Mouse (Mus musculus) intestine, embryonic 15.5 days (tissue): ENCODE results near the gene Arhgef10l. TPM values are rescaled to one million over a fixed set of nuclear protein-coding genes. Genes with fewer than 3 reads are reported as not detected.

ENCODE experiments used
- ATAC-seq: fragments of 200-750 bp; cut with Nextera tagmentation; 2 replicates; pipeline ENCODE4 v1.8.0; 2017; ENCODE audit warnings: moderate TSS enrichment, moderate library complexity
- H3K27ac ChIP-seq: fragments of 300-500 bp; sonication (generic); 2 replicates; pipeline ENCODE4 v1.5.1; 2015; ENCODE audit warnings: mild to moderate bottlenecking, inconsistent platforms
- H3K27me3 ChIP-seq: fragments of 300-500 bp; sonication (generic); replicated peaks from 2 replicates; pipeline ENCODE4 v1.6.1; 2015; ENCODE audit warnings: inconsistent platforms
- H3K36me3 ChIP-seq: fragments of 300-500 bp; sonication (generic); 2 replicates; pipeline ENCODE4 v1.6.1; 2015; ENCODE audit warnings: inconsistent platforms
- H3K4me1 ChIP-seq: fragments of 300-500 bp; sonication (generic); replicated peaks from 2 replicates; pipeline ENCODE4 v1.6.1; 2015; ENCODE audit warnings: inconsistent platforms
- H3K4me2 ChIP-seq: fragments of 300-500 bp; sonication (generic); replicated peaks from 2 replicates; pipeline ENCODE4 v1.6.1; 2015; ENCODE audit warnings: mild to moderate bottlenecking, inconsistent platforms
- H3K4me3 ChIP-seq: fragments of 300-500 bp; sonication (generic); replicated peaks from 2 replicates; pipeline ENCODE4 v1.5.1; 2015; ENCODE audit warnings: inconsistent platforms
- H3K9ac ChIP-seq: fragments of 300-500 bp; sonication (generic); 2 replicates; pipeline ENCODE4 v1.6.1; 2015; ENCODE audit warnings: inconsistent platforms
- H3K9me3 ChIP-seq: fragments of 300-500 bp; sonication (generic); 2 replicates; pipeline ENCODE4 v1.6.1; 2016; ENCODE audit warnings: inconsistent platforms
- WGBS: fragments of 180-500 bp; shearing (Covaris S2); methylation state at CpG from one replicate; pipeline ENCODE4 v1.1.7; 2015; 5-methylcytosine and 5-hydroxymethylcytosine counted together
- polyA plus RNA-seq: library from polyadenylated mRNA; unstranded; fragments of >200 nt; fragmentation: Nextera tagmentation; extraction: Ambion mirVana; gene quantifications from 2 replicates; pipeline ENCODE4 v1.2.1, GENCODE M21; 2015

The Arhgef10l gene
- polyA plus RNA-seq, 1 experiment from 2014 or later = 15.3 TPM

DNA sequence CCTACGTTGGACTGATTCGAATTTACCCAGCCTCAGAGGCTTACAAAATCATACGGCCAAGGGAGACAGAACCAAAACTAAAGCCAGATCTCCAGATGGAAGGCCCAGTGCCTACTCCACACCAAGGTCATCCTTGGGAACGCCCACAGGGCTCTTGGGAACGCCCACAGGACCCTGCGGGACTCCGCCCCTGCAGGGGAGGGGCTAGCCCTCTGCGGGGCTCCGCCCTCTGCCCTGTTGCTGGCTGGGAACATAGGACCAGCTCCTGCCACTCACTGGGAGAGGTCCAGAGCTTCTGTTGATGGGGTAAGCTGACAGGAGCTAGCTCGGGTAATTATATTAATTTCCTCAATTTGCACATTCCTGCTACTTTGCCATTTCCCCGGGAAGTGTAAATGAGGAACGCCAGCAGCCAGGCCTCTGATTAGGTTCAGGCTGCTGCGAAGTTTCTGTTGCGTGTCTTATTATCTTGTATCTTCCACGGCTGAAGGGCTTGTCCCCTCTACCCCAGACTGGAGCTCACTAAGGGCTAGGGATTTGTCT lies 158.6 kb downstream of the Arhgef10l start:
- H3K27ac ChIP-seq = no peak overlapping the region
- H3K4me1 ChIP-seq = 0 out of 2 replicates have a peak, but pooled peaks cover 3% of the 10 kb centered on the region
- H3K9ac ChIP-seq = no peak overlapping the region
- no peaks in the 10 kb centered on the region; the same call in 1 of the 2 replicates for H3K36me3 ChIP-seq
- 0 out of 2 replicates have a peak, but pooled peaks have one; percentile 45 for ATAC-seq
- H3K4me2 ChIP-seq = no peak overlapping the region
- no peaks in the 10 kb centered on the region for H3K9me3 ChIP-seq
- H3K27me3 ChIP-seq = no peaks in the 10 kb centered on the region; the same call in 1 of the 2 replicates
- 45% methylated on average over 15 of the region's 15 CpGs for WGBS
- H3K4me3 ChIP-seq = no peak overlapping the region

GRCm38 (mm10) chr4:140505608-140506002 lies 160.2 kb downstream of the Arhgef10l start:
- 85% methylated on average over 3 of the region's 3 CpGs for WGBS
- Histone ChIP-seq H3K4me1 (0 out of 2 replicates have a peak, but pooled peaks cover 3% of the 10 kb centered on the region), H3K4me2 (no peak overlapping the region), H3K9ac (no peak overlapping the region), H3K9me3 (no peaks in the 10 kb centered on the region), H3K4me3 (no peak overlapping the region), H3K36me3 (no peaks in the 10 kb centered on the region), H3K27me3 (no peaks in the 10 kb centered on the region; the same call in 1 of the 2 replicates), H3K27ac (no peak overlapping the region)
- ATAC-seq = no peak

DNA sequence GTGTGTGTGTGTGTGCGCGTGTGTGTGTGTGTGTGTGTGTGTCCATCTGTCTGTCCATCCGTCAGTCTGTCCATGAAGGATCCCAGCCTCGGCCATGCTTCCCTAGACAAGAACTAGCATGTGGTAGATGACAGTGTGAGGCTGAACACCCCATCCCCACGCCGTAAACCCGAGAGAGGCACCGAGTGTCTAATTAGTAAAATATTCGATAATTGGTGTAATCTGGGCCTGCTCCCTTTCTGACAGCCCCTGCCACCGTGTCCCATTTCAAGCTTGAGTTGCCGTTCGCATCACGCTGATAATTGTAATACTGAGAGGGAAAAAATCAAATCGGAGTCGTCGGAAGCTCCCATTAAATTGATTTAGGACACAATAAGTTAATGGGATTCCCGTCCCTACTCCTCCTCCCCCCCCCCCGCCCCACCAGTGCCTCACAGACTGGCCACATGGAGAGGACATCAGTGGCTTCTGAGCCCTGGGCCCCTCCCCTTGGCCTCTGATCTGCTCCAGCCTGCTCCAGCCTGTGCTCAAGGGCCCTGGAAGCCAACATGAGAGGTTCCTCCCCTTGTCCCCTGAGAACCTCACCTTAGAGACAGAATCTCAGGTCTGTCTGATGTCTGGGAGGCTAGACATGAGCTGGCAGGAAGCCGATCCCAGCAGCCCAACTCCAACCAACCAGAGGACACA lies 160.7 kb downstream of the Arhgef10l start:
- H3K27me3 ChIP-seq = no peaks in the 10 kb centered on the region; the same call in 1 of the 2 replicates
- H3K4me3 ChIP-seq = no peak overlapping the region
- H3K9me3 ChIP-seq = no peaks in the 10 kb centered on the region
- 0 out of 2 replicates have a peak, but pooled peaks cover 3% of the 10 kb centered on the region for H3K4me1 ChIP-seq
- H3K9ac ChIP-seq = no peak overlapping the region
- H3K36me3 ChIP-seq = no peaks in the 10 kb centered on the region
- no peak overlapping the region for H3K4me2 ChIP-seq
- no peak for ATAC-seq
- no peak overlapping the region for H3K27ac ChIP-seq
- 60% methylated on average over 17 of the region's 19 CpGs for WGBS

DNA sequence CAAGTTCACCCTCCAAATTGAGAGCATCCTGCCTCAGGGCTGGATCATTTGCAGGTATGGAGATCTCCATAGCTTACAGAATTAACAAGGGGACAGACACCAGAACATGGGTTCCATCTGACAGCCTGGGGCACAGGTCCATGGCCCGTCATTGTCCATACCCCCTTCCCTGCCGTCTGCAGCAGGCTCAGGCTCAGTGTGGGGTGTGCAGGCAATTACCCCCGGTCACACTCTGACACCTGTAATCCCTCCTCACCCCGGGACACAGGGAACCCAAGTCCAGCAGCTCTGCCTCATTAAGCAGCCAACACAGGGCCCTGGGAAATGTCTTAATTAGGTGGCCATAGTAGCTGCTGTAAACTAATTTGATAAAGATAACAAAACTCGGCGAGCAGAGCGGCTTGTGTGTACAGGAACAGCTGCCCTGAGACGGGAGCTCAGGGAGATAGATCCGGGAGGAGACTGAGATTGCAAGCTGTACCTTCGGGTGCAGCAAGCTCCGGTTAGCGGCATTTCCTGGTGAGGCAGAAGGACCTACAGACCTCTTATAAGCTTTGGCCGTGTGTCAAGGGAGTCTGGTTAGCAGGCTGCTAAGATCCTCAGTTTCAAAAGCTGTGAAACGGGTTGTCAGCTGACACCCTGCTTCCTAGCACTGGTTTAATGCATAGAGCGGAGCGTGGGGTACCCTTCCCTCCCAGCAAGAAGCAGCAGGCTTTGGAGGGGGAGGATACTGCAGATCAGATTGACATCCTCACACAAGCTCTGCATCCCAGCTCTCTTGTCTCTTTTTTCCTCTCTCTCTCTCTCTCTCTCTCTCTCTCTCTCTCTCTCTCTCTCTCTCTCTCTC lies 161.5 kb downstream of the Arhgef10l start:
- no peak for ATAC-seq
- Histone ChIP-seq H3K4me3 (no peak overlapping the region), H3K36me3 (no peaks in the 10 kb centered on the region), H3K9me3 (no peaks in the 10 kb centered on the region), H3K9ac (no peak overlapping the region), H3K27me3 (no peaks in the 10 kb centered on the region; the same call in 1 of the 2 replicates), H3K4me2 (no peak overlapping the region), H3K4me1 (0 out of 2 replicates have a peak, but pooled peaks cover 3% of the 10 kb centered on the region), H3K27ac (no peak overlapping the region)
- WGBS = 18% methylated on average over 16 of the region's 16 CpGs

DNA sequence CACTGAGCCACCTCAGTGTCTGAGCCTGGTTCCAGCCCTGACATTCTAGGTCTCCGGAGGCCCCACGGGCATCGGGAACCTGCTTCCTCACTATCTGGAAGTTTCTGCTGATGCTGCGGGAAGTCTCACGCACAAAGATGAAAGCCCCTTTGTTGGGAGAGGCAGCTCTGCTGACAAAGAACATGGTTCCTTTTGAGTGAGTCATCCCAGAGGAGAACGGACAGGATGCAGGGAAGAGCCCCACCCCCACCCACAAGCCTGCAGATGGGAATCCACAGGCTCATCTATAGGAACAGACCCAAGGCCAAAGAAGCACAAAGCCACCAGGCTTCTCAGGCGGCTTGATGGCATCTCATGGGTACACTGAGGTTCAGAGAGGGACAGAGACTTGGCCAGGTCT lies 165.0 kb downstream of the Arhgef10l start:
- H3K4me2 ChIP-seq = no peak overlapping the region
- no peak overlapping the region for H3K9ac ChIP-seq
- 53% methylated on average over 7 of the region's 7 CpGs for WGBS
- H3K4me1 ChIP-seq = 0 out of 2 replicates have a peak, but pooled peaks cover 3% of the 10 kb centered on the region
- H3K27me3 ChIP-seq = no peaks in the 10 kb centered on the region
- H3K36me3 ChIP-seq = no peaks in the 10 kb centered on the region
- no peak overlapping the region for H3K4me3 ChIP-seq
- H3K9me3 ChIP-seq = no peaks in the 10 kb centered on the region
- H3K27ac ChIP-seq = no peak overlapping the region
- no peak for ATAC-seq

DNA sequence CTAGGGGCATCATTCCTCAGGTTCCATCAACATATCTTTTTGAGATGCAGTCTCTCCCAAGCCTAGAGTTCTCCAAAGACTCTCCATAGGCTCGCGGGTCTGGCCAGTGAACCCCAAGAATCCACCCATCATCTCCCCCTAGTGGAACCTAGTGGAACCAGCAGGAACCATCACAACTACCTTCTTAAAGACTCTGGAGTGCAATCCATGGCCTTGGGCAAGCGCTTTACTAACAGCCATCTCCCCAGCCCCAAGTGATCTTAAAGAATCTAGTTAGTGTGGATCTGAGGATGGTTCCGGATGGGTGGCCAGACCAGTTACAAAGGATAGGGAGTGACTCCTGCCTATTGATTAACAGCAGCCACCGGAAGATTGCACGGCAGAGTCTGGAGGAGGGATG lies 166.2 kb downstream of the Arhgef10l start:
- no peaks in the 10 kb centered on the region for H3K9me3 ChIP-seq
- no peaks in the 10 kb centered on the region for H3K27me3 ChIP-seq
- ATAC-seq = no peak
- H3K4me3 ChIP-seq = no peak overlapping the region
- H3K4me1 ChIP-seq = 0 out of 2 replicates have a peak, but pooled peaks cover 3% of the 10 kb centered on the region
- H3K4me2 ChIP-seq = no peak overlapping the region
- H3K27ac ChIP-seq = no peak overlapping the region
- H3K9ac ChIP-seq = no peak overlapping the region
- no peaks in the 10 kb centered on the region for H3K36me3 ChIP-seq
- WGBS = 81% methylated on average over 6 of the region's 6 CpGs

GRCm38 (mm10) chr4:140497169-140497568 lies 168.6 kb downstream of the Arhgef10l start:
- WGBS = 50% methylated on average over 20 of the region's 20 CpGs
- no peaks in the 10 kb centered on the region for H3K36me3 ChIP-seq
- H3K4me2 ChIP-seq = no peak overlapping the region
- no peaks in the 10 kb centered on the region for H3K9me3 ChIP-seq
- H3K4me3 ChIP-seq = no peak overlapping the region
- no peaks in the 10 kb centered on the region for H3K4me1 ChIP-seq
- H3K9ac ChIP-seq = no peak overlapping the region
- no peak for ATAC-seq
- H3K27ac ChIP-seq = no peak overlapping the region
- no peaks in the 10 kb centered on the region for H3K27me3 ChIP-seq

DNA sequence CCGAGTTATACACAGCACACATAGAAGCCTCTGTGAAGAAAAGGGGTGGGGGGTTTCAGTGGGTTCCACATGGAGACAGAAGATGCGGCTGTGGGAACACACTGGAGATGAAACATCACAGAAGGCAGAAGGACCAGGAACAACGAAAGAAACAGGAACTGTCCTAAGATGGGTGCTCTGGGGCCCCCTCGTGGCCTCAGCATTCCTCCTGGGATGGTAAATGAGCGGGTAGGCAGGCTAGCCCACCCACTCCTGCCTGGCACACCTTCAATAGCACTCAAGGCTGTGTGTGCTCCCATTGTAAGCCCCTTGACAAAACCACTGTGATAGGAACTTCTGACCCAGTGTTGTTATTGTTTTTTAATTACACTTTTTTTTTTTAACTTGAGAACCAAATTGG lies 174.3 kb downstream of the Arhgef10l start:
- no peak overlapping the region for H3K9ac ChIP-seq
- no peak overlapping the region for H3K4me3 ChIP-seq
- H3K27ac ChIP-seq = no peak overlapping the region
- H3K9me3 ChIP-seq = no peaks in the 10 kb centered on the region
- 43% methylated on average over 5 of the region's 5 CpGs for WGBS
- no peak for ATAC-seq
- H3K4me1 ChIP-seq = no peaks in the 10 kb centered on the region
- H3K4me2 ChIP-seq = no peak overlapping the region
- H3K27me3 ChIP-seq = no peaks in the 10 kb centered on the region
- H3K36me3 ChIP-seq = no peaks in the 10 kb centered on the region

DNA sequence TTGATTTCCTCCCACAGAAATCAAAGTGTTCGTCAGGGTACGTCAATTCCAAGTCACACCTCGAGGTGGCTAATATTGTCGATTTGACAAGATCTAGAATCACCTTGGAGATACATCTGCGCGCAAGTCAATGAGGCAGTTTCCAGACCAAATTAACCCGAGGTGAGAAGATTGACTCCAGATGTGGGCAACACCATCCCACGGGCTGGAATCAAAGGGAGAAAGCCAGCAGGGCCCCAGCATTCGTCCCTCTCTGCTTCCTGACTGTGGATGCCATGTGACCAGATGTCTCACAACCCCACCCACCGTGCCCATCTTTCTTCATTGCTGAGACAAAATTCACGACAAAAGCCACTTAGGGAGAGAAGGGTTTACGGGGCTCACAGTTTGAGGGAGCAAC lies 180.4 kb downstream of the Arhgef10l start:
- WGBS = 61% methylated on average over 12 of the region's 12 CpGs
- Histone ChIP-seq H3K27me3 (no peaks in the 10 kb centered on the region), H3K4me2 (no peak overlapping the region), H3K4me3 (no peak overlapping the region), H3K9me3 (no peaks in the 10 kb centered on the region), H3K27ac (no peak overlapping the region), H3K36me3 (no peaks in the 10 kb centered on the region), H3K4me1 (no peaks in the 10 kb centered on the region), H3K9ac (no peak overlapping the region)
- ATAC-seq = no peak

DNA sequence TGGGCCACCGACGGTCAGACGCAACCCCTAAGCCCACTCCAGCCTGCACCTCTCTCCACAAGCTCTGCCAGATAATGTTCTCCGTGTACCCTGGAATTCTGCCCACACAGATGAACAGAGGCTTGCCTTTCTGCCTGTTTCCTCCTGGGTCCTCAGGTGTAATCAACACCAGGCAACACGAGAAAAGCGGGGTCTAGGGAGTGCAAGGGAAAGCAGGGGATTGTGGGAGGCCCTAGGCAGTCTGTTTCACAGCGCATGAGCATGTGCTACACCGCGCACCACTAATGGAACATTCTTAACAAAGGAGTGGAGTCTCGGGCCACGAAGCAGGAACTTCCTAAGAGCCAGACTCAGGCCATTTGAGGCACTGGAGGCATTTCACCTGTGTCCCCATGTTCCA lies 182.7 kb downstream of the Arhgef10l start:
- Histone ChIP-seq H3K27me3 (no peaks in the 10 kb centered on the region), H3K4me1 (0 out of 2 replicates have a peak, but pooled peaks cover 5% of the 10 kb centered on the region), H3K36me3 (no peaks in the 10 kb centered on the region), H3K4me2 (no peak overlapping the region), H3K9ac (no peak overlapping the region), H3K9me3 (no peaks in the 10 kb centered on the region), H3K4me3 (no peak overlapping the region), H3K27ac (no peak overlapping the region)
- ATAC-seq = no peak
- 80% methylated on average over 11 of the region's 11 CpGs for WGBS

GRCm38 (mm10) chr4:140480369-140481067 lies 185.3 kb downstream of the Arhgef10l start:
- Histone ChIP-seq H3K4me2 (no peak overlapping the region), H3K4me1 (0 out of 2 replicates have a peak, but pooled peaks cover 5% of the 10 kb centered on the region), H3K36me3 (no peaks in the 10 kb centered on the region), H3K27me3 (no peaks in the 10 kb centered on the region), H3K4me3 (no peak overlapping the region), H3K9me3 (no peaks in the 10 kb centered on the region), H3K27ac (no peak overlapping the region), H3K9ac (no peak overlapping the region)
- ATAC-seq = no peak
- WGBS = 25% methylated on average over 15 of the region's 15 CpGs

- H3K4me1 ChIP-seq = 0 out of 2 replicates have a peak, but pooled peaks cover 5% of the 10 kb centered on the region
- H3K9me3 ChIP-seq = no peaks in the 10 kb centered on the region
- H3K9ac ChIP-seq = no peak overlapping the region
- H3K4me3 ChIP-seq = no peak overlapping the region
- H3K27me3 ChIP-seq = no peaks in the 10 kb centered on the region; the same call in 1 of the 2 replicates
- no peak overlapping the region for H3K27ac ChIP-seq
- no peaks in the 10 kb centered on the region for H3K36me3 ChIP-seq
- no peak overlapping the region for H3K4me2 ChIP-seq
- ATAC-seq = no peak; the same call in 1 of the 2 replicates
- 69% methylated on average over 8 of the region's 8 CpGs for WGBS
These were observed 190.6 kb downstream of the Arhgef10l start for GRCm38 (mm10) chr4:140475194-140475593.
